Mouse (Mus musculus) heart, postnatal 0 days (tissue): ENCODE results near the gene Ticam1. TPM values are rescaled to one million over a fixed set of nuclear protein-coding genes. Genes with fewer than 3 reads are reported as not detected.

Experiments used
- ATAC-seq: fragments of 200-750 bp; cut with Nextera tagmentation; 2 replicates; pipeline ENCODE4 v1.8.0; 2017; ENCODE audit warnings: low read depth, moderate number of reproducible peaks, moderate library complexity; ENCODE audit not compliant: insufficient read depth
- DNase-seq: peaks from one replicate; pipeline ENCODE4 v3.0.0-alpha.2; 2016; ENCODE audit warnings: low spot score
- H3K27ac ChIP-seq: fragments of 300-500 bp; sonication (generic); 2 replicates; pipeline ENCODE4 v1.5.1; 2014; ENCODE audit warnings: low read depth, mild to moderate bottlenecking
- H3K27me3 ChIP-seq: fragments of 300-500 bp; sonication (generic); 2 replicates; pipeline ENCODE4 v1.6.1; 2014; ENCODE audit warnings: low read length, mixed read lengths; ENCODE audit not compliant: control insufficient read depth, insufficient read depth
- H3K36me3 ChIP-seq: fragments of 300-500 bp; sonication (generic); replicated peaks from 2 replicates; pipeline ENCODE4 v1.6.1; 2014; ENCODE audit warnings: low read length, mixed read lengths; ENCODE audit not compliant: control insufficient read depth, insufficient read depth
- H3K4me1 ChIP-seq: fragments of 300-500 bp; sonication (generic); 2 replicates; pipeline ENCODE4 v1.6.1; 2014; ENCODE audit warnings: antibody characterized with exemption; ENCODE audit not compliant: control insufficient read depth, insufficient read depth
- H3K4me2 ChIP-seq: fragments of 300-500 bp; sonication (generic); 2 replicates; pipeline ENCODE4 v1.6.1; 2014; ENCODE audit warnings: low read depth, mild to moderate bottlenecking, low read length, moderate library complexity
- H3K4me3 ChIP-seq: fragments of 300-500 bp; sonication (generic); 2 replicates; pipeline ENCODE4 v1.5.1; 2014; ENCODE audit warnings: low read depth, low read length
- H3K9ac ChIP-seq: fragments of 300-500 bp; sonication (generic); replicated peaks from 2 replicates; pipeline ENCODE4 v1.6.1; 2014; ENCODE audit warnings: low read depth, low read length, mixed read lengths
- H3K9me3 ChIP-seq: fragments of 300-500 bp; sonication (generic); replicated peaks from 2 replicates; pipeline ENCODE4 v1.6.1; 2016; ENCODE audit warnings: low read length; ENCODE audit not compliant: control insufficient read depth
- CTCF ChIP-seq: IDR thresholded peaks from 2 replicates; pipeline ENCODE4 v1.5.1; 2016; ENCODE audit warnings: antibody characterized with exemption, control low read depth, low read depth
- EP300 ChIP-seq: IDR thresholded peaks from 2 replicates; pipeline ENCODE4 v1.6.1; 2016; ENCODE audit warnings: antibody characterized with exemption, low read depth
- WGBS: fragments of 180-500 bp; shearing (Covaris S2); extraction: QIAGEN DNeasy Blood & Tissue Kit; methylation state at CpG from one replicate; pipeline ENCODE4 v1.1.7; 2014; 5-methylcytosine and 5-hydroxymethylcytosine counted together
- polyA plus RNA-seq: library from polyadenylated mRNA; unstranded; fragments of >200 nt; fragmentation: Nextera tagmentation; extraction: Ambion mirVana; gene quantifications from 2 replicates; pipeline ENCODE4 v1.2.1, GENCODE M21; 2015
- total RNA-seq: library from RNA; depleted of rRNA; stranded (reverse); fragments of >200 nt; gene quantifications from 2 replicates; pipeline ENCODE4 v1.2.3, GENCODE M21; 2014; ENCODE audit warnings: low replicate concordance

The Ticam1 gene
- total and polyA plus RNA-seq, 2 experiments from 2014 or later = 4.4 to 13.8 TPM

GRCm38 (mm10) chr17:56257181-56257894 lies 19.2 kb downstream of the Ticam1 start:
- Histone ChIP-seq H3K27ac (peak overlapping the region; percentile 88), H3K36me3 (peaks cover 30% of the 10 kb centered on the region), H3K9me3 (no peaks in the 10 kb centered on the region), H3K9ac (peak overlapping the region; percentile 71), H3K4me3 (peak overlapping the region; percentile 78), H3K4me1 (peaks cover 39% of the 10 kb centered on the region), H3K27me3 (no peaks in the 10 kb centered on the region), H3K4me2 (peak overlapping the region; percentile 89)
- WGBS = 4% methylated on average over 55 of the region's 58 CpGs
- ATAC-seq = no peak
- TF ChIP-seq CTCF (no peak), EP300 (no peak)
- no peak for DNase-seq

GRCm38 (mm10) chr17:56256239-56256881 lies 20.2 kb downstream of the Ticam1 start, which contains the start of gene Fem1a:
Gene Fem1a, plus strand, starts transcription at chr17:56256810.
- no peaks in the 10 kb centered on the region for H3K27me3 ChIP-seq
- under 1% methylated on average over 28 of the region's 28 CpGs for WGBS
- peak; percentile 100 for DNase-seq
- no peak for TF ChIP-seq CTCF
- TF ChIP-seq EP300 = peak; percentile 24; the same call in 1 of the 2 replicates
- peak within 1 kb of the TSS; percentile 78 for H3K4me3 ChIP-seq
- peak within 1 kb of the TSS; percentile 71 for H3K9ac ChIP-seq
- H3K9me3 ChIP-seq = no peaks in the 10 kb centered on the region
- H3K27ac ChIP-seq = peak within 1 kb of the TSS; percentile 97
- peaks cover 27% of the 10 kb centered on the region for H3K36me3 ChIP-seq
- peak; percentile 87 for ATAC-seq
- H3K4me2 ChIP-seq = peak within 1 kb of the TSS; percentile 89
- peaks cover 31% of the 10 kb centered on the region for H3K4me1 ChIP-seq

- H3K27me3 ChIP-seq = no peaks in the 10 kb centered on the region
- peak; percentile 99 for DNase-seq
- H3K4me3 ChIP-seq = peak overlapping the region; percentile 78
- H3K4me1 ChIP-seq = peaks cover 27% of the 10 kb centered on the region
- H3K9me3 ChIP-seq = no peaks in the 10 kb centered on the region
- TF ChIP-seq CTCF (peak; percentile 98), EP300 (no peak)
- peak overlapping the region; percentile 53 for H3K9ac ChIP-seq
- H3K36me3 ChIP-seq = peaks cover 24% of the 10 kb centered on the region
- peak overlapping the region; percentile 78 for H3K4me2 ChIP-seq
- WGBS = under 1% methylated on average over 32 of the region's 32 CpGs
- peak; percentile 92 for ATAC-seq
- peak overlapping the region; percentile 97 for H3K27ac ChIP-seq
Measured at GRCm38 (mm10) chr17:56255863-56256238, 20.7 kb downstream of the Ticam1 start.

- Histone ChIP-seq H3K4me1 (peaks cover 23% of the 10 kb centered on the region), H3K4me2 (no peak overlapping the region), H3K36me3 (peaks cover 21% of the 10 kb centered on the region), H3K9me3 (no peaks in the 10 kb centered on the region), H3K27ac (no peak overlapping the region), H3K9ac (no peak overlapping the region), H3K4me3 (no peak overlapping the region), H3K27me3 (no peaks in the 10 kb centered on the region)
- 22% methylated on average over 9 of the region's 9 CpGs for WGBS
- no peak for TF ChIP-seq EP300
- TF ChIP-seq CTCF = no peak; the same call in 1 of the 2 replicates
- ATAC-seq (no peak), DNase-seq (no peak)
Measured at GRCm38 (mm10) chr17:56255429-56255828, 21.2 kb downstream of the Ticam1 start.

GRCm38 (mm10) chr17:56254695-56255094 lies 21.9 kb downstream of the Ticam1 start:
- Histone ChIP-seq H3K4me3 (no peak overlapping the region), H3K4me2 (no peak overlapping the region), H3K4me1 (peaks cover 15% of the 10 kb centered on the region), H3K36me3 (peaks cover 14% of the 10 kb centered on the region), H3K27me3 (no peaks in the 10 kb centered on the region), H3K9ac (no peak overlapping the region), H3K9me3 (no peaks in the 10 kb centered on the region), H3K27ac (no peak overlapping the region)
- 81% methylated on average over 4 of the region's 4 CpGs for WGBS
- DNase-seq (no peak), ATAC-seq (no peak)
- TF ChIP-seq EP300 (no peak), CTCF (no peak)
